Mouse (Mus musculus) G1E (cell line): ENCODE data around the gene Znrf4. TPM values are rescaled to one million over a fixed set of nuclear protein-coding genes. Genes with fewer than 3 reads are reported as not detected.
A peak's percentile ranks its signal among the peaks of the same experiment; 100 is the strongest.

ENCODE experiments used
- ATAC-seq: 2 replicates; pipeline ENCODE4 v1.8.0; 2016; ENCODE audit warnings: mild to moderate bottlenecking; ENCODE audit not compliant: insufficient number of reproducible peaks, poor library complexity, low FRiP score, severe bottlenecking; ENCODE audit errors: extremely low read depth
- DNase-seq: peaks from one replicate; pipeline ENCODE4 v3.0.0; 2012; ENCODE audit warnings: low spot score
- H3K27me3 ChIP-seq: 2 replicates; pipeline ENCODE4 v1.6.1; 2012; ENCODE audit warnings: mild to moderate bottlenecking, low read length, inconsistent platforms; ENCODE audit not compliant: insufficient read depth
- H3K36me3 ChIP-seq: replicated peaks from 2 replicates; pipeline ENCODE3; 2012; ENCODE audit warnings: mild to moderate bottlenecking, inconsistent platforms
- H3K4me1 ChIP-seq: 2 replicates; pipeline ENCODE4 v1.6.1; 2012; ENCODE audit warnings: low read depth, low read length, inconsistent platforms, mixed read lengths; ENCODE audit not compliant: insufficient read depth
- H3K4me3 ChIP-seq: 2 replicates; pipeline ENCODE4 v1.5.1; 2012; ENCODE audit warnings: low read depth, mild to moderate bottlenecking, inconsistent platforms, low read length, moderate library complexity, mixed read lengths
- H3K9me3 ChIP-seq: replicated peaks from 2 replicates; pipeline ENCODE4 v1.6.1; 2012; ENCODE audit warnings: inconsistent platforms
- CTCF ChIP-seq: IDR thresholded peaks from 2 replicates; pipeline ENCODE4 v1.5.1; 2012; ENCODE audit warnings: low read depth, low read length, inconsistent platforms, mixed read lengths
- GATA1 ChIP-seq: IDR thresholded peaks from 2 replicates; pipeline ENCODE4 v1.6.1; 2012; ENCODE audit warnings: borderline replicate concordance, low read length, inconsistent platforms, mixed read lengths
- GATA2 ChIP-seq: IDR thresholded peaks from 2 replicates; pipeline ENCODE4 v1.6.1; 2012; ENCODE audit warnings: low read depth, low read length, inconsistent platforms, borderline replicate concordance
- POLR2AphosphoS5 ChIP-seq: IDR thresholded peaks from 2 replicates; pipeline ENCODE4 v1.6.1; 2012; ENCODE audit warnings: low read depth, low read length, inconsistent platforms; ENCODE audit not compliant: insufficient replicate concordance
- TAL1 ChIP-seq: conservative IDR thresholded peaks from 2 replicates; pipeline ENCODE4 v1.6.1; 2012; ENCODE audit warnings: low read depth, low read length, inconsistent platforms, mixed read lengths
- polyA plus RNA-seq: library from polyadenylated mRNA; stranded (reverse); fragments of >175 nt; gene quantifications from 2 replicates; pipeline ENCODE4 v1.2.3, GENCODE M21; 2012
- total RNA-seq, 2 experiments: library from RNA; stranded (forward) in 1 of 2; stranded (reverse) in 1 of 2; fragments of 200-1000 nt in 1 of 2; fragments of >200 nt in 1 of 2; fragmentation: Nextera tagmentation in 1 of 2; gene quantifications; 2 replicates each; pipeline ENCODE4 v1.2.3; 2014 to 2017

Gene Znrf4
- total and polyA plus RNA-seq, 3 experiments: not detected

DNA sequence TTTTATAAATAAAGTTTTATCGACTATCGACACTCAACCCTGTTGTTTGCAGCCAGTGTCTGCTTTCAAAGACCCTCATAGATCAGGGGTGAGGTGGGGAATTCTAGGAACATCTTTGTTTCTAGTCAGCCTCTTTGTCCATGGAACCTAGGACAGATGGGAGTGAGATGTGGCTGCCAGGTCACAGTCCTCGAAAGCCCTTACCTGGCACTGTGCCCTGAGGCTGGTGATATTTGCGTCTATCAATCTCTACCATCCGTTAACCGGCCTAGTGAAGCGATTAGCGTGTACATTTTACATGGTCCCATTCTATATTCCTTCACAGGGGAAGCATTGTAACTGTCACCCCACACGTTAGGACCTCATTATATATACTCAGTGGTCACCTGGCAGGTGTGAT is 26.3 kb downstream of the Znrf4 start:
- H3K27me3 ChIP-seq: peaks cover 60% of the 10 kb centered on the region
- ATAC-seq: no peak
- H3K4me3 ChIP-seq: no peak overlapping the region
- no peaks in the 10 kb centered on the region for H3K36me3 ChIP-seq
- TF ChIP-seq GATA2 (no peak), GATA1 (no peak), TAL1 (no peak), CTCF (no peak), POLR2AphosphoS5 (no peak)
- peaks cover 7% of the 10 kb centered on the region for H3K4me1 ChIP-seq
- peaks cover 8% of the 10 kb centered on the region for H3K9me3 ChIP-seq
- no peak for DNase-seq

DNA sequence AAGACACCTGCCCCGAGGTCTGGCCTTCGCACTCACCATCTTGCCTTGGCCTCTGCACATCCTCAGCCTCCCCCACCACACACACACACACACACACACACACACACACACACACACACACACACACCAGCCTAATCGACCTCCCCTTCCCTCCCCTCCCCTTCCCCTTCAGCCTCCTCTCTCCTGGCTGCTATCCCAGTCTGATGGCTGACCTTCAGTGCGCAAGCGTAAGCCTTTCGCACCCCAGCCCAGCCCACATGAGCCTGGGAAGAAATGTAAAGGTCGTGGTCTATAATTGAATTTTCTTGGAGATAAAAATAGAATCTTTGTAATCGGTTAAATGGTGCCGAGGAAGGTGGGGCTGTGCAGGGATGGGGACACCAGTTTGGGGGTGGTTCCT is 27.1 kb downstream of the Znrf4 start:
- DNase-seq: no peak
- no peaks in the 10 kb centered on the region for H3K36me3 ChIP-seq
- peaks cover 12% of the 10 kb centered on the region for H3K4me1 ChIP-seq
- H3K9me3 ChIP-seq: 0 out of 2 replicates have a peak, but pooled peaks cover 3% of the 10 kb centered on the region
- ATAC-seq: no peak
- H3K27me3 ChIP-seq: peaks cover 53% of the 10 kb centered on the region
- TF ChIP-seq TAL1: no peak
- no peak for TF ChIP-seq GATA1
- TF ChIP-seq GATA2: no peak
- no peak for TF ChIP-seq CTCF
- TF ChIP-seq POLR2AphosphoS5: no peak
- H3K4me3 ChIP-seq: no peak overlapping the region

DNA sequence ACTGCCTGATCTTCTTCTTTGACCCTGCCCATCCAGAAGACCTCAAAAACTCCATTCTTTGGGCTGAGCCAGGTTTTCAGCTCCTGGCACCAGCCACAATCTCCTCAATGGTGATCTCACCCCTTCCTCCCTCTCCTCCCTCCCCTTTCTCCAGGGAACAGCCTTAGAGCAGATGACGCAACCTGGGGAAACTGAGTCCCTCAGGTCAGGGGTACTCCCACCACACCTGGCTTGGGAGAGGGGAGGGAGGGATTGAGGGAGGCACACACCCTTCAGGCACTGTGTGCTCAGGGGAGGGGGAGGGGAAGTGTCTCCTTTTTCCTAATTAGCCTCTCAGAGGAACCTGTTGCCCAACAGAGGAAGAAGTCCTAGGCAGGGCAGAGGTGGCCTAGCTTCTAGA is 29.6 kb downstream of the Znrf4 start:
- DNase-seq: no peak
- TF ChIP-seq GATA2: no peak
- Histone ChIP-seq H3K4me3 (no peak overlapping the region), H3K36me3 (no peaks in the 10 kb centered on the region), H3K27me3 (peaks cover 48% of the 10 kb centered on the region), H3K4me1 (peaks cover 30% of the 10 kb centered on the region), H3K9me3 (0 out of 2 replicates have a peak, but pooled peaks cover under 1% of the 10 kb centered on the region)
- ATAC-seq: no peak

DNA sequence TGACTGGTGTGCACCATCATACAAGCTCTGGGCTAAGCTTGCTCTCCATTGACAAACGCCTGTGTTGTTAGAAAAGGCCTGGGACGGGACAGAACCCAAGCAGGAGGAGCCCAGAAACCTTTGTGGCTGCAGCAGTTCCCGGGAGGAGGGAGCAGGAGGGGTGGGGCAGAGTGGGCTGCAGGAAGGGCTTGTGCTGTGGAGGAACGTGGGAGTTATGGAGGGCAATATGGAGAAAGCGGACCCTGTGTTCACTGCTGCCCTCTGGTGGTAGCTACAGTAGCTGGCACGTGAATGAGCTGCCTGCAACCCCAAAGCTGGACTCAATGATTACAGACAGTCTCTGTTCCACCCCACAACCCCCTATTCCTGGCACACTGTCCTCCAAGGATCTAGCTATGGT is 32.9 kb downstream of the Znrf4 start:
- Histone ChIP-seq H3K4me1 (peaks cover 40% of the 10 kb centered on the region), H3K36me3 (no peaks in the 10 kb centered on the region), H3K4me3 (no peak overlapping the region), H3K9me3 (peaks cover 25% of the 10 kb centered on the region), H3K27me3 (peaks cover 56% of the 10 kb centered on the region)
- DNase-seq (no peak), ATAC-seq (no peak)
- no peak for TF ChIP-seq GATA1
- TF ChIP-seq CTCF: peak; percentile 53
- TF ChIP-seq GATA2: no peak

DNA sequence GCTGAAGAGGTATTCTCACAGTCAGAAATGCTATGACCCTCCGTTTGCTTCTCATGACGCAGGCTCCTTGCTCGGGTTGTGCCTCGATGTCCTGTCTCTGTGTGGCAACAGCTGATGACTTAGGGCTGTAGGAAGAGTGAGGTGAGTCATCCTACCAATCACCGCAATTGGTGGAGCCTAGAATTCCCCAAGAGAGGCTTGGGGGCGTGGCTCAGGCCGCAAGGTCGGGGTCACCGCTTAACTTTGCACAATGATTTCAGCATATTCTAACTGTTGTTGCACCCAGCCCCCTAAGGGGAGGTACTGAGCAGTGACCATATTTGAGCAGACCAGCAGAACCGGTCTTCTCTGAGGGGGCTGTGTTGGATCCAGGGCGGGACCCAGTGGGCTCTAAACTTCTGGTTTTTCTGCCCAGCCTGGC is 34.0 kb downstream of the Znrf4 start:
- no peaks in the 10 kb centered on the region for H3K36me3 ChIP-seq
- ATAC-seq (no peak), DNase-seq (no peak)
- H3K27me3 ChIP-seq: peaks cover 67% of the 10 kb centered on the region
- peaks cover 51% of the 10 kb centered on the region for H3K4me1 ChIP-seq
- peaks cover 30% of the 10 kb centered on the region for H3K9me3 ChIP-seq
- no peak overlapping the region for H3K4me3 ChIP-seq
- no peak for TF ChIP-seq CTCF
- no peak for TF ChIP-seq GATA2
- TF ChIP-seq TAL1: no peak
- no peak for TF ChIP-seq POLR2AphosphoS5
- TF ChIP-seq GATA1: no peak

DNA sequence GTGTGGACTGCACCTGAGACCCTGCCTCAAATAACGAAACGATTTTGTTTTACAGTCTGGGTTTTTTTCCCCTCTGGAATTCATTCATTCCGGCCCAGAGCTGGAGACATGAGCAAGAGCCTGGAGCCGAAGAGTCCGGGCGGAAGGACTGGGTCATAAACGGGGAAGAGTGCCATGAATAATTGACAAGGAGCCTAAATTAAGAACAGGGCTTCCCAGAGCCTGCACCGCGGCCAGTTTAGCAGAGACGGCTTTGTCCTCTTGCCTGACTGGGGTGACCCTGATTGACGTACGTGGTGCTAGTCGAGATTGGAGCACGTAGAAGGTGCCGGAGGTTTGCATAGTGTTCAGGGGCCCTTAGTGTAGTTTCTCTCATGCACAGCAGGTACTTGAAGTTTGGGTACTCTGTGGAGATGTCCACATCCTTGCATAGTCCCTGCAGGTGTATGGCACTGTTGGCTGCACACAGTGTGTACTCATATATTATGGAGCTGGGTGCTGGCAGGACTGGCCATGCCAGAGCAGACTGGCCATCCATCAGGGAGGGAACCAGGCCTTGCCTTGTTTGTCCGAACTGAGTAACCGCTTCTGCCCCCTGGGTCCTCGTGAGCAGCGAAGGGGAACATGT is 34.9 kb downstream of the Znrf4 start:
- H3K9me3 ChIP-seq: peaks cover 30% of the 10 kb centered on the region
- peaks cover 70% of the 10 kb centered on the region for H3K27me3 ChIP-seq
- H3K4me3 ChIP-seq: no peak overlapping the region
- peaks cover 60% of the 10 kb centered on the region for H3K4me1 ChIP-seq
- TF ChIP-seq POLR2AphosphoS5: no peak
- TF ChIP-seq GATA2: no peak
- TF ChIP-seq GATA1: no peak
- TF ChIP-seq TAL1: no peak
- no peak for TF ChIP-seq CTCF
- no peak for DNase-seq
- H3K36me3 ChIP-seq: no peaks in the 10 kb centered on the region
- no peak for ATAC-seq
